Mouse (Mus musculus) small intestine, adult 2 months (tissue): ENCODE data around the gene Pdzk1. TPM values are rescaled to one million over a fixed set of nuclear protein-coding genes. Genes with fewer than 3 reads are reported as not detected.

Experiments
- H3K27ac ChIP-seq: fragments of 200-500 bp; 2 replicates; pipeline ENCODE4 v1.5.1; 2012; ENCODE audit warnings: low read depth, low read length, control low read depth, inconsistent platforms; ENCODE audit not compliant: insufficient read depth
- H3K27me3 ChIP-seq: fragments of 200-500 bp; 2 replicates; pipeline ENCODE4 v1.6.1; 2012; ENCODE audit warnings: mild to moderate bottlenecking, moderate library complexity, low read length, inconsistent platforms; ENCODE audit not compliant: control insufficient read depth, insufficient read depth
- H3K36me3 ChIP-seq: fragments of 200-500 bp; 2 replicates; pipeline ENCODE4 v1.6.1; 2012; ENCODE audit warnings: mild to moderate bottlenecking, low read length, control low read depth, inconsistent platforms; ENCODE audit not compliant: control insufficient read depth, insufficient read depth
- H3K4me1 ChIP-seq: fragments of 200-500 bp; 2 replicates; pipeline ENCODE4 v1.6.1; 2012; ENCODE audit warnings: low read length, inconsistent platforms, mixed read lengths; ENCODE audit not compliant: control insufficient read depth, insufficient read depth, insufficient read length
- H3K4me3 ChIP-seq: fragments of 200-500 bp; 2 replicates; pipeline ENCODE4 v1.5.1; 2012; ENCODE audit warnings: low read depth, mild to moderate bottlenecking, control low read depth, inconsistent platforms, low read length, moderate library complexity
- CTCF ChIP-seq: fragments of 200-500 bp; IDR thresholded peaks from 2 replicates; pipeline ENCODE4 v1.5.1; 2012; ENCODE audit warnings: low read depth, mild to moderate bottlenecking, control low read depth, inconsistent platforms, low read length, moderate library complexity, mixed read lengths; ENCODE audit not compliant: insufficient replicate concordance, insufficient read length; ENCODE audit errors: extremely low read depth
- POLR2A ChIP-seq: fragments of 200-500 bp; IDR thresholded peaks from 2 replicates; pipeline ENCODE4 v1.6.1; 2012; ENCODE audit warnings: low read depth, mild to moderate bottlenecking, control low read depth, inconsistent platforms, low read length, moderate library complexity
- WGBS: fragments of 180-500 bp; shearing (Covaris S2); methylation state at CpG from one replicate; pipeline ENCODE4 v1.1.7; 2018; 5-methylcytosine and 5-hydroxymethylcytosine counted together
- polyA plus RNA-seq: library from polyadenylated mRNA; depleted of rRNA; stranded (reverse); fragments of >200 nt; gene quantifications from 2 replicates; pipeline ENCODE4 v1.2.3, GENCODE M21; 2012

The Pdzk1 gene
- polyA plus RNA-seq, 1 experiment = 58.3 TPM

- 86% methylated on average over 6 of the region's 6 CpGs for WGBS
- H3K27me3 ChIP-seq = no peaks in the 10 kb centered on the region
- peaks cover under 1% of the 10 kb centered on the region; the same call in 1 of the 2 replicates for H3K4me1 ChIP-seq
- no peak overlapping the region for H3K4me3 ChIP-seq
- TF ChIP-seq POLR2A (no peak), CTCF (no peak)
- H3K36me3 ChIP-seq = peaks cover 48% of the 10 kb centered on the region
- H3K27ac ChIP-seq = 0 out of 2 replicates have a peak overlapping the region, but pooled peaks have one; percentile 21
Observed at GRCm38 (mm10) chr3:96881557-96881956, 52.5 kb downstream of the Pdzk1 start.

GRCm38 (mm10) chr3:96882061-96882849 is 53.2 kb downstream of the Pdzk1 start:
- Histone ChIP-seq H3K4me1 (no peaks in the 10 kb centered on the region), H3K27ac (no peak overlapping the region; the same call in 1 of the 2 replicates), H3K27me3 (no peaks in the 10 kb centered on the region), H3K36me3 (peaks cover 51% of the 10 kb centered on the region), H3K4me3 (no peak overlapping the region)
- TF ChIP-seq CTCF (no peak), POLR2A (0 out of 2 replicates have a peak, but pooled peaks have one; percentile 18)
- WGBS = 91% methylated on average over 14 of the region's 14 CpGs

GRCm38 (mm10) chr3:96883690-96884089 is 54.6 kb downstream of the Pdzk1 start:
- peaks cover 52% of the 10 kb centered on the region for H3K36me3 ChIP-seq
- H3K4me3 ChIP-seq = peak overlapping the region; percentile 1; the same call in 1 of the 2 replicates
- 67% methylated on average over 7 of the region's 7 CpGs for WGBS
- peak overlapping the region; percentile 18; the same call in 1 of the 2 replicates for H3K27ac ChIP-seq
- no peaks in the 10 kb centered on the region for H3K27me3 ChIP-seq
- no peaks in the 10 kb centered on the region for H3K4me1 ChIP-seq
- TF ChIP-seq CTCF = no peak
- no peak for TF ChIP-seq POLR2A

- TF ChIP-seq POLR2A (no peak), CTCF (no peak)
- H3K27ac ChIP-seq = peak overlapping the region; percentile 98
- 30% methylated on average over 4 of the region's 4 CpGs for WGBS
Observed at GRCm38 (mm10) chr3:96902336-96902999, 73.4 kb downstream of the Pdzk1 start.

GRCm38 (mm10) chr3:96904393-96904792 is 75.3 kb downstream of the Pdzk1 start, which contains the start of gene Gja5:
Gene Gja5 (plus strand): TSS chr3:96904693.
- peak within 1 kb of the TSS; percentile 96 for H3K4me3 ChIP-seq
- WGBS = 8% methylated on average over 14 of the region's 14 CpGs

More at GRCm38 (mm10) chr3:96902336-96902999, 73.4 kb downstream of the Pdzk1 start:
- Histone ChIP-seq H3K36me3 (peaks cover 8% of the 10 kb centered on the region), H3K4me3 (no peak overlapping the region), H3K27me3 (no peaks in the 10 kb centered on the region), H3K4me1 (peaks cover 7% of the 10 kb centered on the region; the same call in 1 of the 2 replicates)

GRCm38 (mm10) chr3:96904851-96905541 is 75.9 kb downstream of the Pdzk1 start, which contains the start of gene Gpr89:
Gene Gpr89 (minus strand): TSS chr3:96905346.
- H3K27me3 ChIP-seq = no peaks in the 10 kb centered on the region
- WGBS = under 1% methylated on average over 40 of the region's 40 CpGs
- TF ChIP-seq CTCF (no peak), POLR2A (peak; percentile 75; the same call in 1 of the 2 replicates)
- peaks cover 7% of the 10 kb centered on the region; the same call in 1 of the 2 replicates for H3K4me1 ChIP-seq
- peak within 1 kb of the TSS; percentile 96 for H3K4me3 ChIP-seq
- peak within 1 kb of the TSS; percentile 38; the same call in 1 of the 2 replicates for H3K27ac ChIP-seq
- no peaks in the 10 kb centered on the region for H3K36me3 ChIP-seq

More at GRCm38 (mm10) chr3:96904393-96904792, 75.3 kb downstream of the Pdzk1 start, which contains the start of gene Gja5:
- TF ChIP-seq CTCF (no peak), POLR2A (no peak)
- no peaks in the 10 kb centered on the region for H3K27me3 ChIP-seq
- H3K27ac ChIP-seq = peak within 1 kb of the TSS; percentile 66; the same call in 1 of the 2 replicates
- H3K4me1 ChIP-seq = peaks cover 7% of the 10 kb centered on the region; the same call in 1 of the 2 replicates
- H3K36me3 ChIP-seq = no peaks in the 10 kb centered on the region
